Mouse (Mus musculus): Measurements from ENCODE around the gene Tmem108. TPM values are rescaled to one million over a fixed set of nuclear protein-coding genes. Genes with fewer than 3 reads are reported as not detected.

Tmem108 gene
- polyA plus RNA-seq, 1 experiment from 2014 or later, result 41.5 TPM

DNA sequence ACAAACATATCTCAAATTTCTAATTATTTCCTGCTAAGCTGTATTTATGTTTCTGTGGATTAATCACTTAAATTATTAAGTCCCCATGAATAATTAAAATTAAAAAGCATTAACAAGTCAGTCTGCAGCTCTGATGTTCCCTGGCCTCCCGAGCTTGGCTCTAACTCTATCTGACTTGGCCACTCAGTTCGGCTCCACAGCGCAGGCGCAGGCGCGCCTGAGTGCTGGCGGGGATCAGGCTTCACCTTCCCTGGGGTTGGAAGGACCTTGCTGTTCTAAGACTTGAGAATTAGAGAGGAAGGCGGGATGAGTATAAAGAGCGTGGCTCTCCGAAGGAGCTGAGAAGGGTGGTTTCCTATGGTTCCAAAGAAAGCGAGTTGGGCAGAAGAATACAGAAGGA, 41.6 kb downstream of the Tmem108 start:
- no peaks in the 10 kb centered on the region for H3K27me3 ChIP-seq
- no peak overlapping the region for H3K9ac ChIP-seq
- no peak overlapping the region for H3K27ac ChIP-seq
- no peak for ATAC-seq
- H3K9me3 ChIP-seq (replicated peaks), result no peaks in the 10 kb centered on the region
- H3K4me2 ChIP-seq, result no peak overlapping the region
- 94% methylated on average over 11 of the region's 11 CpGs for WGBS
- peaks cover 18% of the 10 kb centered on the region for H3K36me3 ChIP-seq (ENCODE audit: poor library complexity, severe bottlenecking)
- H3K4me1 ChIP-seq, result no peaks in the 10 kb centered on the region
- no peak overlapping the region for H3K4me3 ChIP-seq

DNA sequence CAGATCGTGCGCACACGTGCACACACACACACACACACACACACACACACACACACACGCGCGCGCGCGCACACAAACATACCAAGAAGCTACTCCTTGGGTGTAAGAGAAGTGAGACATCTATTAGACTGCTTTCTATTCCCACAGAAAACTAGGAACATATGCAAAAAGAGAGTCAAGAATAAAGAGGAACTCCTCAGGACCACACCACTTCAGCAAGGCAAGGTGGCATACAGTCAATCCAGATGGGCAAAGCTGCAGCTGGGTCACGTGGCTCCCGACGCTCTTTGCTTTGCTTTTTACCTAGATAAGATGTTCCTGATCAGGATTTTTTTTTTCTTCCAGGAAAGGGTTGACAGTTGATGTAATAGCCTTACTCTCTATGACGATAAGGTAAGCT, 45.6 kb downstream of the Tmem108 start:
- no peaks in the 10 kb centered on the region for H3K9me3 ChIP-seq (replicated peaks)
- 97% methylated on average over 13 of the region's 13 CpGs for WGBS
- ATAC-seq, result no peak

DNA sequence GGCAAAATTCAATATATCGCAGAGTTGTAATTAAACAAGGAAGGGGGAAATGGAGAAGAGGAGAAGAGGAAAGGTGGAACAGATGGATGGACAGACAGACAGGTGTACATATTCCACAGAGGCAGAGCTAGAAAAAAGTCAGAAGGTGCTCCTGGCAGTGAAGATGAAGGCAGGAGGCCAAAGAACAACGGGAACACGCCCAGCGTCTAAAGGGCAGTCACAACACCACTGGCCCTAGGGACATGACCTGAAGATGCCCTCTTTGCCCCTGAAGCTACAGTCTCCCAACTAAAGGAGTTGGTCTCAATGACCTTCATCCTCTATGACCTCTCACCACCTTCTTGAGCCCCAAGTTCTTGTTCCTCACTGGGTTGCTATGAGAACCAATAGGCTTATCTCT, 46.3 kb downstream of the Tmem108 start:
- ATAC-seq, result no peak
- peaks cover 14% of the 10 kb centered on the region for H3K4me1 ChIP-seq
- H3K27me3 ChIP-seq, result no peaks in the 10 kb centered on the region
- H3K36me3 ChIP-seq (ENCODE audit: poor library complexity, severe bottlenecking), result no peaks in the 10 kb centered on the region
- WGBS, result 100% methylated on average over 4 of the region's 4 CpGs
- H3K9ac ChIP-seq, result no peak overlapping the region
- no peak overlapping the region for H3K27ac ChIP-seq
- no peak overlapping the region for H3K4me2 ChIP-seq
- no peaks in the 10 kb centered on the region for H3K9me3 ChIP-seq (replicated peaks)
- no peak overlapping the region for H3K4me3 ChIP-seq

More for the DNA sequence above, 45.6 kb downstream of the Tmem108 start:
- Histone ChIP-seq H3K9ac (no peak overlapping the region), H3K4me3 (no peak overlapping the region), H3K4me2 (no peak overlapping the region), H3K27me3 (no peaks in the 10 kb centered on the region), H3K27ac (no peak overlapping the region), H3K4me1 (peaks cover 14% of the 10 kb centered on the region), H3K36me3 (ENCODE audit: poor library complexity, severe bottlenecking) (0 out of 2 replicates have a peak, but pooled peaks cover 1% of the 10 kb centered on the region)

DNA sequence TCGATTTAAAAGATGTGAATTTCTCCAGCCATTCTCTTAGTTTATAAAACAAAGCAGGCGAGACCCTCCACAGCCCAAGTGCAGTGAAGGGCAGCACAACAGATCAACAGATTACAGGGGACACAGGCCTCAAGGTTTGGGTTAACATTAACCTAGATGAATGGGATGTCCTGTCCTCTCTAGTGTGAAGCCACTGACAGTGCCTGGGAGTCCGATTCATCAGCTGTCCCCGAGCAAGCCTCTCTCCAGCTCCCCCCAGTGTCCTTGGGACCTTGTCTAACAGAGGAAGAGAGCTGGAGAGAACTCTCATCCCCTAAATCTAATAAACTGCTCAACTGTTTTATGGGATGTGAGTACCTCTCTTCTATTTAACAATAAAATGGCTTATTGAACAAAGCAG, 48.4 kb downstream of the Tmem108 start:
- no peak for ATAC-seq
- Histone ChIP-seq H3K4me3 (no peak overlapping the region), H3K4me2 (no peak overlapping the region), H3K27me3 (no peaks in the 10 kb centered on the region), H3K27ac (no peak overlapping the region), H3K9ac (no peak overlapping the region), H3K36me3 (ENCODE audit: poor library complexity, severe bottlenecking) (no peaks in the 10 kb centered on the region), H3K4me1 (peaks cover 14% of the 10 kb centered on the region), H3K9me3 (replicated peaks) (no peaks in the 10 kb centered on the region)
- WGBS, result 90% methylated on average over 4 of the region's 4 CpGs

DNA sequence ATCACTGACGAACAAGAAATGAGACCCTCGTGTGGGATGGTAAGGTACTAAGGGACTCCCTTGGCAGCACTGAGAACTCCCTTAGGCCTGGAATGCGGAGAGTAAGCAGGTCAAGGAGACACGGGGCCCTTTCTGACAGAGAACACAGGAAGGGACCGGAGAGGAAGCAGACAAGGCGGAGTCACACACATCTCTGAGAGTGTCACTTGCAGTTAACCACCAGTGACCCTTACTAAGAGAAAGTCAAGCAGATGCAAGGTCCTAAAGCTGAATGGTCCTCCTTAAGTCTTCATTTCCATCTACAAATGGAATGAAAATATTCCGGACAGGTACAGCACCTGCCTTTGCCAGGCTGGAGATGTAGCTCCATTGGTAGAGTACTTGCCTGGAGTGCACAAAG, 48.9 kb downstream of the Tmem108 start:
- 91% methylated on average over 7 of the region's 7 CpGs for WGBS
- no peak for ATAC-seq
- H3K27me3 ChIP-seq, result no peaks in the 10 kb centered on the region
- H3K4me3 ChIP-seq, result no peak overlapping the region
- no peaks in the 10 kb centered on the region for H3K9me3 ChIP-seq (replicated peaks)
- H3K36me3 ChIP-seq (ENCODE audit: poor library complexity, severe bottlenecking), result no peaks in the 10 kb centered on the region
- H3K4me1 ChIP-seq, result peaks cover 14% of the 10 kb centered on the region
- no peak overlapping the region for H3K9ac ChIP-seq
- H3K4me2 ChIP-seq, result no peak overlapping the region
- H3K27ac ChIP-seq, result no peak overlapping the region

DNA sequence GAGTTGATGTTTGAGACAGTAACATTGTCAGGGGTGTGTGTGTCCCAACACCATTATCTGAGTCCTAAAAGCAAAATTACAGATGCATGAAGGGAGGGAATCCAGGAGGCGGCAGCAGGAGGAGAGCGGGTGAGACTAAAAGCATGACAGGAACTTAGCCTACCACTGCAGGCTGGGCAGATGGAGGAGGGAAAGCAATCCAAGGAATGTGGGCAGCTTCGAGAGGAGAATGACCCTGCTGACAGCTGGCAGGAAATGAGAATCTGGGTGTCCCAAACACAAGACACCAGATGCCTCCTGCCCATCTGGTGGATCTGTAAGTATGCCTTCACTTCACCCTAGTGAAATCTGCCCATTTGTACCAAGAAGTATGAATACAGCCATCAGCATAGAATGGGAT, 51.9 kb downstream of the Tmem108 start:
- peaks cover 14% of the 10 kb centered on the region for H3K4me1 ChIP-seq
- H3K27ac ChIP-seq, result no peak overlapping the region
- H3K9ac ChIP-seq, result no peak overlapping the region
- no peaks in the 10 kb centered on the region for H3K9me3 ChIP-seq (replicated peaks)
- peaks cover 3% of the 10 kb centered on the region; the same call in 1 of the 2 replicates for H3K36me3 ChIP-seq (ENCODE audit: poor library complexity, severe bottlenecking)
- WGBS, result 80% methylated on average over 3 of the region's 3 CpGs
- no peak overlapping the region for H3K4me3 ChIP-seq
- H3K27me3 ChIP-seq, result no peaks in the 10 kb centered on the region
- ATAC-seq, result no peak
- H3K4me2 ChIP-seq, result no peak overlapping the region

DNA sequence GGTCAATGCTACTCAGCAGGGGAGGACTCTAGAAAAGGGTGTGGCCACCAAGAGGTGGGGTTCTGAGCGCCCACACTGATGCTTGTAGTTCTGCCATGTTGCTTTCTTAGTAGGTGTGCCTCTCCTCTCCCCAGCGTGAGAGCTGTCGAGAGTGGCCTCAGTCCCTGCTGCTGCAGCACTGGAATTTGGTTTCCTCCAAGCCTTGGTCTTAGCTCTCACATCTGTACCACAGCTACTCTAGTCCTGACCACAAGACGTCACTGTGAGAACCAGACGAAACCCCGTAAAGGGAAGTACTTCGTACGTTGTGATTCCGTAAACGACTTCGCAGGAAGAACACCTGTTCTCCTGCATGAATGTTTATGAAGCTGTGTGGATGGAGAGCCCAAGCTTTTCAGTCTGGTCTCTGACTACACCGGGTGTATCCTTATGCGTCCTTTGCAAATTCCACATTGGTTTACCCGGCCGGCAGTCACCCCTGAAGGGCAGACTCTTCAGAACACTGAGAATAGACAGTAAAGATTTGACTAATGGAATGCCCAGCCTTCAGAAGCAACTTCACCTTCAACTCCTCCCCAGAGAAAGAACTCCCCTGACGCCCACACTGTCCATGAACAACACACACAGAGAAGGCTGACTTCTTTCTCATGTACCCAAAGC, 53.0 kb downstream of the Tmem108 start:
- Histone ChIP-seq H3K27ac (no peak overlapping the region), H3K4me1 (peaks cover 14% of the 10 kb centered on the region), H3K9me3 (replicated peaks) (no peaks in the 10 kb centered on the region), H3K4me3 (no peak overlapping the region), H3K4me2 (no peak overlapping the region), H3K9ac (no peak overlapping the region), H3K27me3 (no peaks in the 10 kb centered on the region), H3K36me3 (ENCODE audit: poor library complexity, severe bottlenecking) (peaks cover 3% of the 10 kb centered on the region; the same call in 1 of the 2 replicates)
- 86% methylated on average over 16 of the region's 16 CpGs for WGBS
- no peak for ATAC-seq

DNA sequence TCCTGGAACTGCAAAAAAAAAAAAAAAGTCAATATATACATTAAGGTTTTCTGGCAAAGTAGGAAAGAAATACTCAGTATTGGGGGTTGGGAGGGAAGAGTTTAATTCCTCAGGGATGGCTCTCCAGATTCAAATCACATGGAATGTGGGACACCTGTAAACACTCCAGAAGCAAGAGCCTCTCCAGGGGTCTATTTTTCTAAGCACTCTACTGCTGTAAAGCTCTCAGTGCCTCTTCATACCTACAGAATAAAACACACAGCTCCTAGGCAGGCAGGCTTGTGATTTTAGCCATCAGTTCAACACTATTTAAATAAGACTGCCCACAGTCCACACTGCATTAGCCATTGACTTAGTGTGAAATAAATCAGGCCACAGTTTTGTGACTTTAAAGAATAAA, 53.8 kb downstream of the Tmem108 start:
- H3K4me3 ChIP-seq, result no peak overlapping the region

DNA sequence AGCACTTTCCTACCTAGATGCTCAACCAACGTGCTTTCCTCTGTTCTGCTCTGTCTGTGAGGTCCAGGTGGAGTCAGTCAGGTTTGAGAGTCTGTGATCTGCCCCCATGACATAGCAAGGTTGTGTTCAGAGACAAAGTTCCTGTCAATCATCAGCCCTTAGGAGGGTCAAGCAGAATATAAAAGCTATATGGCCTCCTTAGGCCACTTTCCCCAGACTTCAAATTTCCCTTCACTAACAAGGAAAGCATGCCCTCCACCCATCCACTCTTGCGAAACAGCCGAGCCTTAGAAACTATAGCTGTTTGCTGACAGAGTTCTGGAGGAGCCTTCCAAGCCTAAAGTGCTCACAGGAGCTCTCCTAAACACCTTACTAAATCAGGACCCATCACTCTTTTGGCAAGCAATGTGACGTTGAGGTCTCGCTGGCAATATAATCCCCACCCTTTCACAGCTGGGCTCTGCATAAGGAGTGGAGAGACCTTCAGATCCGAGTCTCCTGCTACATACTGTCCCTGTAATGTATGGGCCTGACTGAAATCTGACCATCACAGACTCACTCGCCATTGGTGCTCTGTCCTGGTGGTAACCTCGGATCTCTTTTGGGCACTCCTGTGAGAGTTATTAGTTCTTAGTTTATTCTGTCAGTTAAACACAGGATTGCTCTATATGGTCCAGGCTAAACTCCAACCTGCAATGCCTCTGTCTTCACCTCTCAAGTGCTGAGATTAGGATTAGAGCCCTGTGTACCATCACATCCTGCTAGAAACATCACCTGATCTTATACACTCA, 54.4 kb downstream of the Tmem108 start:
- Histone ChIP-seq H3K27ac (no peak overlapping the region), H3K4me2 (no peak overlapping the region), H3K36me3 (ENCODE audit: poor library complexity, severe bottlenecking) (peaks cover 3% of the 10 kb centered on the region; the same call in 1 of the 2 replicates), H3K4me1 (peaks cover 9% of the 10 kb centered on the region), H3K27me3 (no peaks in the 10 kb centered on the region), H3K4me3 (no peak overlapping the region), H3K9ac (no peak overlapping the region), H3K9me3 (replicated peaks) (no peaks in the 10 kb centered on the region)
- no peak for ATAC-seq
- WGBS, result 82% methylated on average over 8 of the region's 8 CpGs

More for the DNA sequence above, 53.8 kb downstream of the Tmem108 start:
- H3K4me1 ChIP-seq, result peaks cover 14% of the 10 kb centered on the region
- peaks cover 3% of the 10 kb centered on the region; the same call in 1 of the 2 replicates for H3K36me3 ChIP-seq (ENCODE audit: poor library complexity, severe bottlenecking)
- no peak for ATAC-seq
- H3K27me3 ChIP-seq, result no peaks in the 10 kb centered on the region
- no peak overlapping the region for H3K4me2 ChIP-seq
- no peaks in the 10 kb centered on the region for H3K9me3 ChIP-seq (replicated peaks)
- H3K9ac ChIP-seq, result no peak overlapping the region
- no peak overlapping the region for H3K27ac ChIP-seq

DNA sequence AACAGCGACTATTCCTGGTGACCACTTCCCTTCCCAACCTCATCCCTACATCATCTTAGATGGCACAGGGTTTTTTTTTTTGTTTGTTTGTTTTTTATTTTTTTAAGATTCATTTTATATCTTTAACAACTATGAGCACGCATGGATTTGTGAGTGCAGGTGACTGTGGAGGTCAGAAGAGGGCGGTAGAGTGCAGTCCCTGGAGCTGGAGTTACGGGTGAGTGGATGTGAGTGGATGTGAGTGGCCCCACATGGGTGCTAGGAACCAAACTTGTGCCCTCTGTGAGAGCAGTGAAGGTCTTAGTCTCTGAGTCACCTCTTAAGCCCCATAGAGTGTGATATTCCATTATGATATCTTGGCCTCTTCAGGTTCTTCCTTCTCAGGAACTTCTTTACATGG, 55.9 kb downstream of the Tmem108 start:
- Histone ChIP-seq H3K4me3 (no peak overlapping the region), H3K4me2 (no peak overlapping the region), H3K4me1 (peaks cover 5% of the 10 kb centered on the region), H3K27ac (no peak overlapping the region), H3K27me3 (no peaks in the 10 kb centered on the region), H3K9me3 (replicated peaks) (no peaks in the 10 kb centered on the region), H3K36me3 (ENCODE audit: poor library complexity, severe bottlenecking) (peaks cover 3% of the 10 kb centered on the region; the same call in 1 of the 2 replicates), H3K9ac (no peak overlapping the region)
- 89% methylated on average over 4 of the region's 4 CpGs for WGBS
- no peak for ATAC-seq

DNA sequence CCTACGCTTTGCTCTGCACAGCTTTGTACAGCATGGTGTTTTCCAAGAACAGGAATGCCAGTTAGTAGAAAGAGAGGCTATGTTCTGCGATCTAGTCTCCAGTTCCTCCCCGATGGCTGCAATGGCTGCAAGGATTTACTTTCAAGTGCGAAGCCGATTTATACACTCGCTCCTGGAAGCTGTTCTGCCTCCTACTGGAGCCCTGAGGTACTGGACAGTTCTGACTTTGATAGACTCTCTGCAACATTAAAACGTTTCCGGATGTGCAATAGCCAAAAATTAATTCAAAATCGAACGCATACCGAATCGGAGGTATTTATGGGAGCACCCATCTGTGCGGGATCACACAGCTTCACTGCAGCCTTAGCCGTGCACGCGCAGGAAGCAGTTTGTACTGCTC, 58.6 kb downstream of the Tmem108 start:
- H3K9me3 ChIP-seq (replicated peaks), result no peaks in the 10 kb centered on the region
- ATAC-seq, result no peak
- H3K9ac ChIP-seq, result no peak overlapping the region
- H3K4me2 ChIP-seq, result no peak overlapping the region
- peaks cover 3% of the 10 kb centered on the region; the same call in 1 of the 2 replicates for H3K36me3 ChIP-seq (ENCODE audit: poor library complexity, severe bottlenecking)
- no peak overlapping the region for H3K27ac ChIP-seq
- H3K4me3 ChIP-seq, result no peak overlapping the region
- 85% methylated on average over 16 of the region's 16 CpGs for WGBS
- no peaks in the 10 kb centered on the region for H3K27me3 ChIP-seq
- H3K4me1 ChIP-seq, result peaks cover 5% of the 10 kb centered on the region

DNA sequence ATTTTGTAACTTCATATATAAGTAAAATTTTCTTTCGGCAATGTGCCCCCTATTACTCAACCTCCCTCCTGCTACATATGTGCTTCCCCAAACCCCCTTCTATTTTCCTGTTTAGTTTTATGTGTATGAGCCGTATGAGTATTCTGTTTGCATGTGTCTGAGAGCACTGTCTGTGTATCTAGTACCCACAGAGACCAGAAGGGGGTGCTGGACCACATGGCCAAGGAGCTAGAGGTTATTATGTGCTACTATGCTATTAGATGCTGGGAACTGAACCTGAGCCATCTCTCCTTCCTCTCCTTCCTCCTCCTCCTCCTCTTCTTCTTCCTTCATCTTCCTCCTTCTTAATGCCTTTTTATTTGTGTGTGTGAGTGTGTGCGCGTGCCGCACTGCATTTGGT, 59.2 kb downstream of the Tmem108 start:
- 91% methylated on average over 5 of the region's 5 CpGs for WGBS

More for the DNA sequence above, 59.2 kb downstream of the Tmem108 start:
- Histone ChIP-seq H3K9ac (no peak overlapping the region), H3K4me2 (no peak overlapping the region), H3K4me1 (peaks cover 6% of the 10 kb centered on the region), H3K36me3 (ENCODE audit: poor library complexity, severe bottlenecking) (peaks cover 3% of the 10 kb centered on the region; the same call in 1 of the 2 replicates), H3K27ac (no peak overlapping the region), H3K9me3 (replicated peaks) (no peaks in the 10 kb centered on the region), H3K27me3 (no peaks in the 10 kb centered on the region), H3K4me3 (no peak overlapping the region)
- no peak for ATAC-seq

Measured in forebrain, embryonic 13.5 days (tissue).